Mouse (Mus musculus): ENCODE data around the gene Inpp5a.

The Inpp5a gene

DNA sequence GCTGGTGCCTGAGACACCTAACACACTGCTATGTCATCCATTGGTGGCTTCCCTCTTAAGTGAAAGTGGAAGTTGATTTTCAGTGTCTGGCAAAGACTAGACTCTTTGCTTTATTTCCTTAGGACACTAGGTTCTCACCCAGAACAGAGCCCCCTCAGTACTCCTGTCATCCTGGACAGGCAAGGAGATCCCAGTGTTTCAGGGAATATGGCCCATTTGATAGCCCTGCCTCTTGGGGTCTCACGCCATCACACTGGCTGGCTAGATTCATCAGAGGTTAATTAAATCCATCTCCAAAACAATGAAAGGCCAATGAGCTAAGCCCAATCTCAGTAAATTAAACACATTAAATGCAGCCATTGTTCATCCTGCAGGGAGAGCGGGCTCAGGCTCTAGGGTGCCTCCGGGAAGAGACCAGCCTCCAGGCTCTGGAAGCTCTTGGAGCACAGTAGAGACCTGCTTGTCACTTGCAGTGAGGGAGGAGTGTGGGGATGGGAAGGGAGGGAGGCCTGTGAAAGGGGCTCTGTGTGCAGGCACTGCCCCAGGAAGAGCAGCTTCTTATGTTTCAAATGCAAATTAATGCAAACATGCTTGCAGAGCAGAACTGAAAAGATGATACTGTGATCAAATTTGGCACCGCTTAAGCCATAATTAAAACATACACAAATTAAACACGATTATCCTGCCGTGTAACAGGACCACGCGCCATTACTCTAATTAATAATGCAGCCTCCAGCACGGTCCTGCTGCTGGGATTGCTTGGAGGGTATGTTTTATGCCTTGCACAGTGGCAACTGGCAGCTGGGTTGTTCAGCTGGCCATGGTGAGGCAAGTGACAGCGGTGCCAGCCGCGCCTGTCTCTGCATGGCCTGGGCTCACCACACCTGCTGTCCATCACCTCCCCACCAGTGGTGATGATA, 156.1 kb downstream of the Inpp5a start:
- no peak for DNase-seq

DNA sequence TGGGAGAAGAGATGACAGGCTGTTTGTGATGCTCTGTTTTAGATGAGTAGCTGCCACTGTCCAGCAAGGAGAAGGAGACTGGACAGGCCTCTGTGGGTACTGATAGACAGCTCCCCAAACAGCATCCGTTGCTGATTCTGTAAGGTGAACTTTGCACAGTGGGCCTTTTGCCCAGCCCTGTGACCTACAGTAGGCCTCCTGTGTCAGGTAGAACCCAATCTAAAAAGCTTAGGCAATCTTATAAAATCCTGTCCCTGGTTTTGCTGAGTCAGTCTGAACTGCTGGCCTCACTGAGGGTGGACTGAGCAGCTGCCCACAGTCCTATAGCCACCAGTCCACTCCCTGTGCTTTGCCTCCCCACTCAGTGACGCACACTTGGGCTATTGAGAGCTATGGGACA, 158.4 kb downstream of the Inpp5a start:
- no peak for DNase-seq

DNA sequence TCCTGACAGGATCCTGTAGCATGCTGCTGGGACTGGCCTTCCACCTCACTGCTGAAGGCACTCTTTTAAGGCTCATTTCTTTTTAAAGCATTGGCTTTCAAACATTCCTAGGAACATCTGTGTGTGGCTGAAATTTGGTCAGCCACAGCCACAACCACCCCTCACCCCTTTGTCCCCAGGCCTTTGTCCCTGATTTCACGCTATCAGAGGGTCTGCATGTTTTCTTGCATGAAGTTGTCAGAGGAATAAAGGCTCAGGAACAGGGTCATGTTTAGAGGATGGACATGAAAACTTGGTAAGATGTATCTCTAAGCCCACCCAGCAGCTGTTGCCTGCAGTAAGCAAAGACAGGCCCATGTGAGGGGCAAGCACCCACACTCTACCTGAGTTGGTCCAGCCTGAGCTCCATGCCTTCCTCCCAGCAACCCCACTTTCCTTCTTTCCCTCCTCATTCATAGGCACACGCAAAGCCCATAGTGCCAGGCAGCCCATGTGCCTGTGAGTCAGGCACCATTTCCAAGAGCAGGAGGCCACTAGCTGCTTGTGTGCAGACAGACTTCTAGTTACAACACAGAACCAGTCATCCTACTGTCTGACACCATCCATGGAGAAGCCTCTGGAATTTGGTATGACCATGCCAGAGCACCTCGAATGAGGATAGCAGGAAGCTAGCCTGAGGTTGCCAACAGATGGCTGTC, 161.3 kb downstream of the Inpp5a start:
- DNase-seq: no peak

DNA sequence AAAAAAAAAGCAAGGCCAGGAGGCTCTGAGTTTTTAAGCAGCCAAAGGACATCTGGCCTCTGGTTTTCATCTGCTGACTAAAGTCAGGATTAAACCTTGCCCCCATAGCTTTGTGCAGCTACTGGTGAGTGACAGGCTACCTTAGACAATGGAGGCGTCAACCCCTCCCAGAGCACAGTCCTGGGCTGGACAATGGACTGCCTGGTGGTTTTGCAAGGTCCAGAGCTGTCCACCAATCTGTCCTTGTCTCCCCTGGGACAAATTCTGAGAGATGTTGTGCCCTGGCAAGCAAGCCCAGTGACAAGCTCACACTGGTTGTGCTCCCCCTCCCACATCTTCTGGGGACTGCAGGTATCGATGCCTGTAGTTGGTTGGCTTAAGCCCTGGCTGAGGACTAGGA, 162.6 kb downstream of the Inpp5a start:
- DNase-seq: no peak

DNA sequence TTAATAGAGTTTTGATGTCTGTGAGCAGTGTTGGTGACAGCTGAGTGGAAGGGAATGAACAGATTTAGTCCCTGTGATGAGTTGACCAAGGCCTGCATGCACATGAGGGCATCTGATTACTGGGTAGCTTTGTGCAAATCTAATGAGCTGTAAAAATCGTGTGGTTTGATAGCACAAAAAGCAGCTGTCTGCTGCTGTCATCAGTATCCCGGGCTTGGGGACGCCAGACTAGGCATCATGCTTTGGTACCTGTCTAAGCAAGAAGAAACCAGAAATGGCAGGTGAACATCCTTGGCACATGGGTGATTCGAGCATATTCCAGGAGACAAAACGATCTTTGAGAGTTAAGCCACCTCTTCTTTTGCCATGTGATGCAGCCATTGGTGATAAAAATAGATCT, 167.4 kb downstream of the Inpp5a start:
- DNase-seq: no peak

DNA sequence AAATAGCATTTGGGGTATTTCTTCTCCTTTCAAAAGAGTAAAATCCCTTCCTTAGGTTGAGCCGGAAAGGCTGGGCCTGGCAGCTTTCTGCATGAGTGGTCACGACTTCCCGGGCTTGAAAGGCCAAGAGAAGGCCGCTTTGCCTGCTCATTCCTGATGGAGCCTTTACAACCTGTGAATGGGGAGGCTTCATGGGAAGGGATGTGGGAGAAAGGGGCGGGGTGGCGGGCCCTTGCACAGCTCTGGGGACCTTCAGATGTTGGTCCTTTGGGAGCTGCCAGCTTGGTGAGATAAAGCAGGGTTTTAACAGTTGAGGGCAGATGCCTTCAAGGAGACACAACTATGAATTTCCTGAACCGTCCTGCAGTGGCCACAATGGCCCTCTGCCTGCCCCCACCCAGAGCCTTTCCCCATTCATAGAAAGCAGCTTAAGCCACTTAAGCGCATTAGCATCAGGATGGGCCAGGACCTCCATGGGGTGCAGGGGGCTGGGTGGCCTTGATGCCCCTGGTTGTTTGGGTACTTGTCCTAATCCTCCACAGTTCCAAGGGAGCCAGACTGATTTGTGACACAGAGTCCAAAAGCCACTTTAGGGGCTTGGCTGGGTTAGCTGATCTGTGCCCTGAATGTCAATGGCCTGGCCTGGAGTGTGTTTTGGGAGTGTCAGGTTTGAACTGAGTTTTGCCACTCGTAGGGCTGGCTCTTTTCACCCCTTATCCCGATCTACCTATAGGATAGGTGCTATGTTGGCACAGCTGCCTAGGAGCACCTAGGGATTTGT, 168.0 kb downstream of the Inpp5a start:
- no peak for DNase-seq

DNA sequence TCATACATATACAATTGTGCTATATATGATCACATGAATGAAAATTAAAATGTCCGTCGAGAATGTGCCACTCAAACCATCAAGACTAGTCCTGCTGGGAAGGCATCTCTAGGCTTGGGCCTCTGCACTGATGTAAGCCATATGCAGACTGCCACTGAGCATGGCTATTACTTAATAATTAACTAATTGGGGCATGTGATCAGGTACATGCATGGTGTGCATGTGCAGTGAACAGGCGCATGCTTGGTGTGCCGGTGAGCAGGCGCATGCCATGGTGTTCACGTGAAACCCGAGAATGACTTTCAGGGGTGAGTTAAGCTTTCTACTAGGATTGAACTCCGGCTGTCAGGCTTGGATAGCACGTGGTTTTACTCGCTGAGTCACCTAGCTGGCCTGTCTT, 170.8 kb downstream of the Inpp5a start:
- no peak for DNase-seq

DNA sequence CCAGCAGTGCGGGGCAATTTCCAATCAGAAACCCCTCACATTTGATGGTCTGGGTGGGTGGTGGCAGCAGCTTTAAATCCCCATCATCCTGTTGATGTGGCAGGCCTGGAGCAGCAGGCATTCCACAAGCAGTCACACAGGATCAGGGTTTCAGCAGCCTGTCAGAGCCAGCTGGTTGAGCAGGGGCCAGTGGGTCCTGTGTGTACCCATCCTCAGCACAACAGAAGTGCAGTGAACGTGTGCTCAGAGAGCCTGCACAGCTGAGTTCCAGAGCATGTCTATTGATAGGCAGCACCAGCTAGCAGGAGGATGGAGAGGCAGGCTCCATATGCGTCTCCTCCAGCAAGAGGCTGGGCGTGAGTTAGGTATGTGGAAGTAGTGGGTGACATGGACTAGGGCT, 174.5 kb downstream of the Inpp5a start:
- no peak for DNase-seq

DNA sequence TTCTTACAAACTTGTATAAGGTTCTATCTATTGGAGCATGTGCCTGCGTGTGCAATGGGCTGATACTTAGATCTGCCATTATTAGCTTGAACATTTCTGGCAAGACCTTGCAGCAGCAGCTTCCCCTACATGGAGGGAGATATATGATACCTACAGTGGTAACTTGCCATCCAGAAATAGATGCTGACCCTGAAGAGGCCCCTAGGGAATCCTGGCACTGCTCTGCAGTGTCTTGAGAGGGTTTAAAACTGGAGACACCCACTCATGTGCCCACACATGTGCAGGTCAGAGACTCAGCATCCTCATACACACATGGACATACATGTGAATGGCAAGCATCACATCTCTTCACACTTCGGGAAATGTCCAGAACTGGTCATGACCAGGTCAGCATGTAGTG, 175.3 kb downstream of the Inpp5a start:
- DNase-seq: no peak

DNA sequence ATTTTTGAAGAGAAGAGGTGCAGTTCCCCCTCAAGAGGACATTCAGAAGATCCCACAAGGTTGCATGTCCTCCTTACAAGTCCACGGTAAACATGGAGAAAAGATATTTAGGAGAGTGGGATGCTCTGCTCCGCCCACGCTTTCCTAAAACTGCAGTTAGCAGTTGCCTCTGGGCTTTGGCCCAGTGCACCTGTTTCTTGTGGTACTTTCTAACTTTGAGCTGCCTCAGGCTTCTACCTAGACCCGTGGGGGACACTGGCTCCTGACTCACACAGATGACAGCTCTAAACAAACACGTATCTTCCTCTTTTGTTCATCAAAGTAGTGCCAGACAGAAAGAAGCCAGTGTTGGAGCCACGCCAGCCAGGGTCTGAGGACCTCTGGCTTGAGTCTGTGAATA, 177.1 kb downstream of the Inpp5a start:
- no peak for DNase-seq

DNA sequence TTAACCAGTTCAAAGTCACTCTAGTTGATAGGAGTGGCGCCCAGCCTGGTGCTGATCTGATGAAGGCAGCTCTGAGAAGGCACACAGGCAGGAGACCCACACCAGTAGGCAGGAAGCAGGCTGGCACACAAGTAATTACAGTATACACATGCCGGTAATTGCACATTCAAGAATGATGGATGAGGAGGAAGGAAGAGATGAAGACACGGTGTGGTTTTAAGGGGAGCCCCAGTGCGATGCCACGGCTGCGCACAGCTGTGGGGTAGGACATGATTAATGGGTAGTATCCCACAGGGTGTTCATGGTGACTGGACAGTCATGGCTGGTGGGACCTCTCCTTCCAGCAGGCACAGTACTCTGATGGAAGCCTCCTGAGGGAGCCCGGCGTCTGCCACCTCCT, 177.6 kb downstream of the Inpp5a start:
- no peak for DNase-seq

DNA sequence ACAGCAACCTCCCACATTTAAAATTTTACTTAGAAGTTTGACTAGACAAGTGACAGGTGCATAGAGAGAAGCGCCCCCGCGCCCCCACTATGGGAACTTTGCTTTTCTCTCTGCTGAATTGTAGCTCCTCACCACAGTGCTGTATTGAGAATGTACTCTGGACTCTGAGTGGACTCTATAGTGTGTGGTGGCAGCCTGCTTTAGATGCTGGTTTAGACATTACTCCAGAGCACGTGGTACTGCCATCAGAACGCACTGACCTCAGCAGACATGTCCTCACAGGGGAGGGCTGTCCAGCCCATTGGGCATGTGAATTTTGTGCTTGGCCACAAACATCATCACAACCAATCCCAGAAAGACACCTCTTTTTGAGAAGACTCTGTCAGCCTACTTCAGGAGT, 181.9 kb downstream of the Inpp5a start:
- no peak for DNase-seq

DNA sequence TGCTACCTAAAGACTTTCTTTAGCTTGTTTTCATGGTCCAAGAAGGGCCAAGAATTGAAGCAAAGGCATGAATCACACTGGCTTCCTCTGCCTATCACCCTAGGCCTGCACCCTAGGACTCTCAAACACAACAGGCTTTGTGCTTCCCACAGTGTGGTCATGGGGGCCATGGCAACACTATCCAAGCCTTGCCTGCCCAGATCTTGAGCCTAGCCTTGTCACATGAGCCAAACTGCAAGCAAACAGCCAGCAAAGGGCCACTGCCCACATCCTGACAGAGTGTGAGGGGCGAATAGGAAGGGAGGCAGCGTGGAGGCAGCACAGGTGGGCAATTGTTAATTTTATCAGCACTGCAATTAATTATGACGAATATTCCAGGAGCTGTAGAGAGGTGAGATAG, 183.8 kb downstream of the Inpp5a start:
- no peak for DNase-seq

DNA sequence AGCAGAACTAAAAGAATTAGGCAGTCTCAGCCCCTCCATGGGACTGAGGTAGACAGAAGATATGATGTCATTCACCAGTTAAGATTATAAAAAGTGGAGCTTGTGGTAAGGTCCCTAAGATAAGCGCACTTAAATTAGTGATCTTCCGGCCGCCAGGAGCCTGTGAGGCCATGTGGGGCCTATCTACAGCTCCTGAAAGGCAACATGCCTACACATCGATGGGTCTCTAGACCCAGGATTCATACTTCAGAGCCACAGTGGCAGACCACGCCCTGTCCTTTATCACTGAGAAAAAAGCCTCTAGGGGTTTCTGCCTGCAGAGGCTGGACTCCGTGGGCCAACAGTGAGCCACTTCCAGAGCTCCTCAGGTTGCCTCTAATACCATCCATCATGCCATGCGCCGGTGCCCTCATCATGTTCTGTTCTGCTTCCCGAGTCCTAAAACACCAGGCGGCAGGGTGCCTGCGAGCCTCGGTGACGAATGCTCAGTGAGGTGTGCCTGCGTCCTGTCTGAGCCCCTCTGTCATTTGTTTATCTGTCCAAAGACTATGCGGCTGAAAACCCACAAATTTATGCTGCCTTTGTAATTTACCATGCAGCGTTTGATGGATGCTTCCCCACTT, 187.3 kb downstream of the Inpp5a start:
- no peak for DNase-seq

DNA sequence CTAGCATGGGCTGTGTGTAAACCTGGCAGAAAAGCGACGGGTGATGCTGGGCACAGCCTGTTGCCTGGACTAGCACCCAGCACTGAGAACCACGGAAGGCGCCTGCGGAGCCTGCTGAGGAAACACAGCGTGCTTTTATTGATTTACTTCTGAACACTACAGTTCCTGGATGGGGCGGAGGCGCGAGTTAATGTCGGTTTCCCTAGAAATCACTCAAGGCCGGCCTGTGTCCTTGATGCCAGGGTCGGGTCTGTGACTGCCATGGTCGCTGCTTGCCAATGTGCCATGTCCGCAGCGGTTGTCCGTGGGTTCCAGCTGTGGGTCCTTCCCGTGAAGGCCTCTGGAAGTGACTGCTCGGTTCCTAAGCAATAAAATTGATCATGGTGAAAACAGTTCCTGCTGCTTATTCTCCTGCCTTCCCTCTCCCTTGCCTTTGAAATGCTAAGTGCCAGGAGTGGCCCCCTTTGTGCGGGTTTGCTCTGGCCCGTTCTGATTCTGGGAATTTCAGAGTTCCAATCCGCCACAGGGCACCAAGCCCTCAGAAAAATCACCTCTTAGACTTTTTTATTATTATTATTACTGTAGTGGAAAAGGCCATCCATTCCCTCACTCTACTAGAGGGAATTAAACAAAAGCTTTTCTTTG, 190.5 kb downstream of the Inpp5a start:
- DNase-seq: no peak

DNA sequence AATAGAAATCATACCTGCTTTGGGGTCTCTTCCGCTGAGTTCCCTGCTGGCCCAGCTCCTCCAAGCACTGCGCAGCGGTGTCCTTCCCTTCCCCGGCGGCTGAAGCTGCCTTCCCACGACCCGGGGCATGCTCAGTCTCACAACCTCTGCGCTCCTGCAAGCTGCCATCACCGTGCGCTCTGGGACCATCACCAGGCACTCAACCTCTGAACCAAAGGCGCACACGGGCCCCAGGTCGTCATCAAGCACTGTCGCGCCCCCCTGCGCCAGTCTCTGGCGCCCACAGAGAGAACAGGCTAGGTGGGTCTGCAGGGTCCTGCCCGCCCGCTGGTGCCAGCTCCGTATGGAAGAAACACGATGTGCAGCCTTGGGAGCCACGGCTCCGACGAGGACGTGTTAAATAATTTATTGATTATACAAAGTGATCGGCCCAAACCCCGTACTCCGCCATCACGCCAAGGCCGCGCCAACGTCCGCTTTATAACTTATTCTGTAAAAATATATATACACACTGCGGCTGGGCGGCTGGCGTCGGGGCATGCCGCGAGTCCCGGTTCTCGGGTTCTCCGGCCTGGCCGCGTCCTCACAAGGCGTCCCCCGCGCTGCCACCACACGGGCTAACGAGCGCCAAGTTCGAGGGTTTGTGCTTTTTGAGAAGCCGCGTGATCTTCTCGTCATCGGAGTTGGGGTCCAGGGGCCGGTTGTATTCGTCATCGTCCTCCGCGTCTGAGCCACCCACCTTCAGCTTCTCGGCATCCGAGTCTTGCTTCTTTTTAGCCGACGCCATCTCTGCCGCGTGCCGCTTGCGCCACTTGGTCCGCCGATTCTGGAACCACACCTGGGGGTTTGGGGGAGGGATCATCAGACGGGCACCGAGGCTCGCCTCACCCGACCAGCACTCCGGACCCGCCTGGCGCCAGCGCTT, 192.2 kb downstream of the Inpp5a start:
- DNase-seq: no peak

DNA sequence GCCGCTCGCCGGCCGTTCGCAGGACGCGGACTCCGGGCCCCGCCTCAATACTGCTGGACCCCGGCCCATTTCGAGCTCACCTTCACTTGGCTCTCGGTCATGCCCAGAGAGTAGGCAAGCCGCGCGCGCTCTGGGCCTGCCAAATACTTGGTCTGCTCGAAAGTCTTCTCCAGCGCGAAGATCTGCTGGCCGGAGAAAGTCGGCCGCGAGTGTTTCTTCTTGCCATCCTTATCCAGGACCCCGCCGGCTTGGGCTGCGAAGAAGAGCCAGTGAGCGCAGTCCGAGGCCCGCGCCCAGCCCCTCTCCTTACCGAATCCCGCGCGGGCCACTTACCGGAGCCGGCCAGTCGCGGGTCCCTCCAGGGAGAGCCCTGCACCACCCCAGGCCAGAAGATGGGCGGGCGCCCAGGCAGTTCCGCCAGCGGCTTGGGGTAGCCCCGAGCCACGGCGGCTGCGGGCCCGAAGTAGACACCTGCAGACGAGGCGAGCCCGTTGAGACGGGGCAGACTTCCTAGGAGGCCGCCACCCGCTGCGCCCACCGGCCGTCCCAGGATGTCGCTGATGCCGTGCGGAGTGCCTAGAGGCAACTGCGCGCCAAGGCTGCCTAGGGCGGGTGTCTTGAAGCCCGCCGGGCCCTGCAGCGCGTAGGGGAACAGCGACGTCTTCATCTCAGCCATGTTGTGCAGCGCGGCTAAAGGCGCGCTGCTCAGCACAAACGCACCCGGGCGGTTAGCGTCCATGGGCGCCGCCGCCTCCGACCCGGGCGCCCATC, 193.1 kb downstream of the Inpp5a start:
- DNase-seq: no peak

DNA sequence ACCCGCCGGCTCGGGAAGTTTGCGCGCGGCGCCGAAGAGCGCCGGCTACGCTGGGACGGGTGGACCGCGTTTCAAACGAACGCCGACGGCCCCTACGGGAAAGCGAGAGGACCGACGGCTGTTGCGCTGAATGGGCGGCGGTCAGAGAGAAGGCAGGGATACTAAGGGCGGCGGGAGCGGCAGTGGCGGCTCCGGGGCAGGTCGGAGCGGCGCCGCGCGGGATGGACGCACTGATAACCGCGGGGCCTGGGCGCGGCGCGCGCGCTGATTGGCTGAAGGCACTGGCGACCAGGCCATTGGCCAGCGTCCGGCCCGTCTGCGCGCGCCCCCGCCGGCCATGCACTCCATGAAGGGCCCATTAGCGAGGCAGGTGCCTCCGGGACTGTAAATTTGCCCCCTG, 193.7 kb downstream of the Inpp5a start, which contains the start of gene Nkx6-2:
TSS of gene Nkx6-2 (minus strand) at position 203 of the 400 bp plus-strand sequence.
- DNase-seq: no peak

DNA sequence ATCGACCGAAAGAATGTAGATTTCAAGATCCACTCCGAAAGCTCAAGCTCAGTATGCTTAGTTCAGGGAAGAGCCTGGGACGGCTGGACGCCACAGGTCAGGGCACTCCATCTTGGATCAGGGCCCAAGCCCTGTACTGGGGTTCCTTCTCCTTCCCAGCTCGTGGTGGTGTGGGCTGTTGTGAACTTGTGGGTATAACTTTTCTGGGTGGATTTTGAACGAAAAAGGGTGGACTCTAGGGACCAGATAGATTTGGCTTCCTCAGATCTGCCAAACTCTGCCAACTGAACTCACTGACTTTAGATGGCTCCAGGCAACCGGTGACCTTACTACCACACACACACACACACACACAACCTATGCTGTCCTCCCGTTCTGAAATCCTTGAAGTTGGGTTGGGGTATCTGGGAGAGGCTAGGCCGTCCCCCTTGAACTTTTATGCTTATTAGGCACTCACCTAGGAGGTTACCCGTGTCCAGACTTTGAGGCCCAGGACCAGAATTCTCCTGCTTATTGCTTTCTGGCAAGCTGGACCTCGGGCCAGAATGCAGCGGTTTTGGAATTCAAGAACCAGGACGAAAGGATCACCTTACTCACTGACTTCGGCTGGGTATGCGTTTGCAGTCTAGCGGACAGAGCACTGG, 194.3 kb downstream of the Inpp5a start:
- no peak for DNase-seq

All from thymus, postnatal 36 days (tissue).